Mouse (Mus musculus) inflammation-experienced regulatory T-cells (primary cell): ENCODE data around the gene Rpl6. TPM values are rescaled to one million over a fixed set of nuclear protein-coding genes. Genes with fewer than 3 reads are reported as not detected.

Source experiments
- polyA plus RNA-seq, 2 experiments: library from polyadenylated mRNA; unstranded; fragments of 100-300 nt; shearing (Covaris generic); gene quantifications; one replicate each; pipeline ENCODE4 v1.2.1; 2017

Gene Rpl6
- 100 to 1,000 TPM; 708 to 785 TPM for polyA plus RNA-seq

DNA sequence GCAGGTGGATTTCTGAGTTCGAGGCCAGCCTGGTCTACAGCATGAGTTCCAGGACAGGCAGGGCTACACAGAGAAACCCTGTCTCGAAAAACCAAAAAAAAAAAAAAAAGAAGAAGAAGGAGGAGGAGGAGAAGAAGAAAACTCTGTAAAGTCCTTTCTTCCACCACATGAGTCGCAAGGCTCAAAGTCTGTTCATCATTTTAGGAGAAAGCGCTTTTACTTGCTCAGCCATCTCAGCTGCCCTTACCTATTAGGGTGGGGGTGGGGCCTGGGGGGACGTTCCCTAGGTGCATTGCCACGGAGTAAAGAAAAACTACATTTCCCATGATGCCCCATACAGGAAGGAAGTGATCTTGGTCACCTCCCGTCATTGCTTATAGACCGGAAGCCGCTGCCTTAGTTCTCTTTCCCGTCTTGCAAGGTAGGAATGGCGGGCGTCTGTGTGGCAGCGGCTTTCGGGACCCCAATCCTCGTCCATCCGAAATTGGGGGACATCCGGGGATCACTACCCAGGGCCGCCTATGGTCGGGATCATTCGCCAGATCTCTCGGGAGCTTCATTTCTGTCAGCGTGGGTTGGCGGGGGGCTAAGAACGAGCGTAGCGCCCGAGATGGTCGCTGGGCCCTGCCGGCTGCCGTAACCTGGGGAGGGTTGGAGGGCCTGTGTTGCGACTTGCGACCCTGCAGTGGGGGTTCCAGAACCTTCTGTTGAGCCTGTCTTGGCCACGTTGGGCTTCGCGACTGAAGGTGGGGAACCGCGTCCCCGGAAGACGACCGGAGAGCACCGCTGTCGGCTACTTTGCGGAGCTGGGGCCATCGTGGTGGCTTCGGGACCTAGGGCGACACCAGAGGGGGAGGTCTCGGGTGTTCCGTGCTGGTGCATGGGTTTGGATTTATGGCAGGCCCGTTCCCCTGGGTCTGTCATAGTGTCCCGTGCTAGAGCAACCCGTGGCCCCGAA is at the start of gene Rpl6:
TSS of gene Rpl6 (plus strand) at position 350 of the 958 bp plus-strand sequence.

DNA sequence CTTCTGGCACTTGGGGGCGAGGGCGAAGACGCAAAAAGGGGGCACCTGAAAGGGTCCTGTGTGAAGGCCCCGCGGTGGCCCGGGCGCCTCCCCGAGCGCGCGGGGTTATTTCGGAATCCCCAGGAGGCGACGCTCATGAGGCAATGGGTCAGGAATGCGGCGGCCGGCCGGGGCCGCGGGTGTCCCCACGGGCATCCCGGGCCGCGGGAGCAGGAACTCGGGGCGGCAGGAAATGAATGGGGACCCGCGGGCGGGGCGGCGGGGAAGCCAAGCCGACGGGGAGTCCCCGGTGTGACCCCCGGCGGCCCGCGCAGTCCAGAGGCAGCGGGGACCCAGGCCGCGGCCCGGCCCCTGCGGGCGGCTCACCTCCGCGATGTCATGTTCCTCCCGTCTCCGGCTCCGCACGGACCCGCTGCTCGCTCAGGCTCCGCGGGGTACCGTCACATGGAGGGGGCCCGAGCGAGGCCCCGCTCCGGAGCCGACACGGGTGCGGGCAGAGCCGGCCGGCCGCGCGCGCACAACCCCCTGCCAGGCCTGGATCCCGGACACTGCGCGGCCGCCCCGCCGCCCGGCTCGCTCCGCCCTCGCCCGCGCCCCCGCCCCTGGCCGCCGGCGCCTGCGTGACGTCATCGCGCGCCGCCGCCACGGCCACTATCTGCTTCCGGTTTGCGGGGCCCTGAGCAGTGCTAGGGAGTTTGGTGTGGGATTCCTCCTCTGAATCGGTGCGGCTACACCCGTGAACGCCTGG is 13.3 kb upstream of the Rpl6 start, which contains the start of gene Ptpn11:
TSS of gene Ptpn11 (minus strand) at position 562 of the 748 bp plus-strand sequence.

DNA sequence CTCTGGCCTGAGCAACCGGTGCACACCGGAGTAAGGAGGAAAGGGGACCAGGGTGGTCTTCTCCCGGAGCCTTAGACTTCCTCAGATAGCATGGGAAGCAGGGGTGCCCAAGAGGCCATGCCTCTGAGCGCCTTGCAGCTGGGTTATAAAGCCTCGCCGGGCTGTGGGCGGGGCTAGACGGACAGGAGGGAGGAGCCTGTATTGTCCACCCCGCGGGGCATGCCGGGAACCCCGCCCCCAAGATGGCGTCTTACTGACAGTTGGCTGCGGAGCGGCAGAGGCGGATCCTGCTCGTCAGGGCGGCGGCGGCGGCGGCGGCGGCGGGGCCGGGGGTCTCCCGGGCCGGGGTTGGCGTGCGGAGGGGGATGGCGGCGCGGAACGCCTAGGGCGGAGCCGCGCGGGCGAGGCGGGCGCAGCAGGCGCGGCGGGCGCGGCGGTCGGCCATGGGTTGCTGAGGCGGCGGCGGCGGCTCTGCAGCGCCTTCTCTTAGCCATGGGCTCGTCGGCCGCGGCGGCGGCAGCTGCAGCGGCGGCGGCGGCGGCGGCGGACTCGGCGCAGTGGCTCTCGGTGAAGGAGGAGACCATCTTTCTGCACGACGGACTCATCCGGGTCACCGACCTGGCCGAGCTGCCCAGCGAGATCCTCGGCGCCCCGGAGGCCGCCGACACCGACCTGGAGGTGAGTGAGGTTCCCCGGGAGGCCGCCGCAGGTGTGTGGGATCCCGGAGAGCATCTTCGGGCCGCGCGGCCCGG is 15.9 kb downstream of the Rpl6 start, which contains the start of gene Hectd4:
TSS of gene Hectd4 (plus strand) at position 240 of the 752 bp plus-strand sequence.

Other genes starting within 250 kb of the Rpl6 start
- gene Rph3a, start 194.4 kb upstream of the Rpl6 start, polyA plus RNA-seq = 1 to 10 TPM in 1 of 2 experiments, under 1 TPM in 1; 0.33 to 1.1 TPM
- gene Ptpn11, start 13.1 kb upstream of the Rpl6 start, polyA plus RNA-seq = 10 to 100 TPM; 21.7 to 28.6 TPM
- gene Hectd4, start 15.7 kb downstream of the Rpl6 start, polyA plus RNA-seq = 1 to 10 TPM; 9.0 to 9.3 TPM
- gene Trafd1, start 181.2 kb downstream of the Rpl6 start, polyA plus RNA-seq = 10 to 100 TPM; 51.1 to 53.6 TPM
- 10 to 100 TPM; 32.9 to 45.0 TPM for gene Naa25, start 193.5 kb downstream of the Rpl6 start, polyA plus RNA-seq
- gene Tmem116, start 247.4 kb downstream of the Rpl6 start, polyA plus RNA-seq = 1 to 10 TPM; 1.6 to 2.5 TPM
- gene Erp29, start 248.0 kb downstream of the Rpl6 start, polyA plus RNA-seq = 10 to 100 TPM; 54.3 to 68.4 TPM